Mouse (Mus musculus) MN1 (cell line): ENCODE data around the gene Hdac7.

ENCODE experiments used
- DNase-seq: peaks from one replicate; pipeline ENCODE4 v3.0.0-alpha.2; 2016; ENCODE audit warnings: low spot score

The Hdac7 gene

DNA sequence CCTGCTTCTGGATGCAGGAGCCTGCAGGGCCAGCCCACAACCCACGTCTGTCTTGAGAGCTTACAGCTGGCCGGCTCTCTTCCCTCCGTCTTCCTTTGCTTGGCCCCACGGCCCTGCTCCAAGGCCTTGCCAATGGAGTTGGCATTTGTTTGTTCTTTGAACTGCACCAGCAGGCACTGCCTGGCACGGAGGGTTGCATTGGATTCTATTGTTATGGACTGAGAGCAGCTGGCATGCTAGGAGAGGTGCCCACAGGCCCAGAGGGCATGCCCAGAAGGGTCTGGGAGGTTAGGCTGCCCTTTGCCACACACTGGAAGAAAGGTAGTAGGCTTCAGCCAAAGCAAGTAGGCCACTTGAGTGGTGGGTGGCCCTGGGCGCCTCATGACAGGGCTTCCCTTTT, 55.5 kb downstream of the Hdac7 start:
- no peak for DNase-seq

DNA sequence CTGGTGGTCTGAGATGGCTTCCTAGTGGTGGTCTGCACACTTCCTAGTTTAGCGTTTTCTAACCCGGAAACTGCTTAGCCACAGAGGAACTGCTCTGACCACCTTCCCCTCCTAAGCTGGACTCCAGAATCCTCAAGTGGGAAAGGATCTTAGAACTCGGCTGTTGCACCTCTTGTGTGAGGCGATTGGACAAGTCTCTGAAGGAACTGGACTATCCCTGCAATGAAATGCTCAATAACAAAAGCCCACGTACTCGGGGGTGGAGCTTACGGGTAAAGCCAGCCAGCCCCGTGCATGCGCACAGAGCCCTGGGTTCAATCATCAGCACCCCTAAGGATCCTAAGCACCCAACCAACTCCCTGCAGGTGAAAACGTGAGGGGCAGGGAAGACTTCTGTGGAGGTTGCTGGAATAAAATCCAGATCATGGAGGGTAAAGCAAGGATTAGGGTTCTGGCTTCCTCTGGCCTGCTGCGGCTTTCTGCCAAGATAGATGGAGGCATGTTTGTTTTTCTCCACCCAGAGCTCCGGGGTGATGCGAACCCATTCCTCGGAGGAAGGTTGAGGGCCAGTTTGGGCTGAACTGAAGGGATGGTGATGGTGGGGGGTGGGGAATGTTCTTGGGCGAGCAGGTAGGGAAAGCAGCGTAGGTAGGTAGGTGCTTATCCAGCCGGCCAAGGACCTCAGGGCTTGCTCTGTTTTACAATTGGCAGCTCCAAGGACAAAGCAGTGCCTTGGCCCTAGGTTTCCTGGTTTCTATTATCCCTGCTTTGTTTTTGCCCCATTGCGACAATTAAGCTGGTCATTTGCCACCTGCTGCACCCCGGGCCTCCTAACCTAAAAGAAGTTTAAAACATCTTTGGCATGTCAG, 56.3 kb downstream of the Hdac7 start:
- no peak for DNase-seq

DNA sequence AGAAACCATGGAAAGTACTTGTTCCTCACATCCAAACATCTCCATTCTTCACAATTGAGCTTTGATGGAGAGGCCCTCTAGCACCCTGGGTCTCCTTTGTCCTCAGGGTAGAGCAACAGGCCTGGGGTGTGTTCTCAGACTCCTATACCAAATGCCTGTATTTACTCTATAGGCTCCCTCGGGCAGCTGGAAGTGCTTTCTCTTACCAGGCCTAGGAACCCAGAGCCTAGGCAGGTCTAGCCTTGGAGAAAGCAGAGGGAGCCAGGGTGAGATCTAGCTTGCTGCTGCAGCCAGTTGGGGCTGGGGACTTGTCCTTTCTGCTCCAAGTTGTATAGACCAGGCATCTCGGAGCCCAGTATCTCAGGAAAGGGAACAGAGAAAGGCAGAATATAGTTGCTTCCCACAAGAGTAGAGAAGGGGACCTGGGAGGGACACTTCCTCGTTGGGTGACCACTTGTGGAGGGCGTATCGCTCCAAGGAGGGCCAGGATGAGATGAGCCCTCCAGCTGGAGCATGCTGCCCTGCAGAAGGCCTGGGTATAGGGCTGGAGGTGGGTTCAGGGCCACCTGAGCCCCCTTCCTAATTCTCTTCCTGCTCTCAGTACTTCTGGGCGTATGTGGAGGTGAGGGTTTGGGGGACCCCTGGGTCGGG, 57.0 kb downstream of the Hdac7 start:
- no peak for DNase-seq

DNA sequence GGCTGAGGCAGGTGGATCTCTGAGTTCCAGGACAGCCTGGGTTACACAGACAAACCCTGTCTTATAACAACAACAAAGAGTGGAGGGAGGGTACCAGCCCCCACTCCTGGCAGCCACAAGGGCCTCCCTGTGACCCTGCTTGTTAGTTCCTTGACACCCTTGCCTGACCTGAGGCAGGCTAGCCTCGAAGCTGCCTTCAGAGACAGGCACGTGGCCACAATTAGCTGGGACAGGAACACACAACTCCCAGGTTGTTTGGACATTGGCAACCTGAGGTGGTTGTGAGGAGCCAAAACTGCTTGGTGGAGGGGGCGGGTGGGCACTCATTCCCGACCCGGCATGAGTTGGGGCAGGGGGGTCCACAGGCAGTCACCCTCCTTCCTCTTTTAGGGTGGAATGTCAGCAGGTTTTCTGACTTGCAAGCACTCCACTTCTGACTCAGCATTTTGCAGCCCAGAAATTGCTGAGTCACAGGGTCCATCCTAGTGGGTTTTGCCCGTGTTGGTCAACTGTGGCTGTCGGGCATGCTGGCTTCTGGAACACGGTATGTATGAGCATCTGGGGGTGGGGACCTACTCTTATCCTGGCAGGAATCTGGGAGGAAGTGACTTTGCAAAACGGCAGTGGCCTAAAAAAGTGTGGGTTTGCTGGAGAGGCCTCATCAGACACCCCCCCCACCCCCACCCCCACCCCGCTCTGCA, 57.7 kb downstream of the Hdac7 start:
- peak; percentile 70 for DNase-seq

DNA sequence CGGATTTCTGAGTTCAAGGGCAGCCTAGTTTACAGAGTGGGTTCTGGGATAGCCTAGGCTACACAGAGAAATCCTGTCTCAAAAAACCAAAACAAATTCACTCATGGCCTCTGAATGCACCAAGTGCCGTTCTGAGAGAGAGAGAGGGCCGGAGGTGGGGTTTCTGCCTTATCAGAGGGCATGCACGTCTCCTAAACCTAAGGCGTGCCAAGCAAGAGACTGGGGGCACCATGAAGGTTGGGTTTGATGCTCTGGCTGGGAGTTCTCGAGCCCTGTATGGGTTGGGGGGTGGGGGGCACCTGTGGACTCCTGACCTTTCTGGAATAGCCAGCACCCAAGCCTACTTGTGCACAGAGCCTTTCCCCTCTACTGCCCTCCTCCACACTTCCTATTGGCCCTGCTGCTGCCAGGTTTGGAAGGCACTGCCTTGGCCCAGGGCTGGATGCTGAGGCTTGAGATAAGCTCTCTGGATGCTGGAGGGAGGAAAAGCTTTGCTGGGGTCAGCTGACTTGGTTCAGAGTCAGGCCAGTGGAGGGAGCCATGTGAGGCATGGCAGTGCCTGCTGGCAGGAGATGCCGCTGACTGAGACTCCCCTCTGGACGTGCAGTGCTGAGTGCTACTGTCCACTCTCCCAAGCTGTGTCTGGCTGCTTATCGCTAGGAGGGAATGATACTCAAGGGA, 58.4 kb downstream of the Hdac7 start:
- peak; percentile 74 for DNase-seq

DNA sequence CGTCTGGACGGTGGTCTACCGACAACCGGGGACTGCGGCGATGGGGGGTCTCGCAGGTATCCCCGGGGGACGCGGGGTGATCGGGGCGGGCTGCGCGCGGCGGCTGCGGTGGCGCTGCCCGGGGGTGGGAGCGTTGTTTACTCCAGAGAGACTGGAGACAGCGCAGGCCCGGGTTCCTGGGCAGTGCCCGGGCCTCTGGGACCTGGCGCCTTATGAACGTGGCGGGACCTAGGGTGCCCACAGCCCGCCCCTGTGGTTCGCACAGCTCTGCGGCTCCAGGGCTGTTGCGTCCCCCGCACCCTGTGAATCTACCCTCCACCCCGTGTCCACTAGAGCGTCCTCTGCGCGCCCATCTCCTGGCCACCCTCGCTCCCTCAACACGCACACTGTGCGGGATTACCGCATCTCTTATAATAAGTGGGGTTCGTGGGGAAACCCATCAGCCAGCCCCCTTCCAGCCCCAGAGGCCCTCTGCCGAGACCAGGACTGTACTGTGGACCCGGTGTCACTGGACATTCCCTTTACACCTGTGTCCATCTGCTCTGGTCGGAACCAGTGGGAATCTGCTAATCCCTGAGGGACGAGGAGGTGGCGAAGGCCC, 59.6 kb downstream of the Hdac7 start:
- DNase-seq: peak; percentile 62

DNA sequence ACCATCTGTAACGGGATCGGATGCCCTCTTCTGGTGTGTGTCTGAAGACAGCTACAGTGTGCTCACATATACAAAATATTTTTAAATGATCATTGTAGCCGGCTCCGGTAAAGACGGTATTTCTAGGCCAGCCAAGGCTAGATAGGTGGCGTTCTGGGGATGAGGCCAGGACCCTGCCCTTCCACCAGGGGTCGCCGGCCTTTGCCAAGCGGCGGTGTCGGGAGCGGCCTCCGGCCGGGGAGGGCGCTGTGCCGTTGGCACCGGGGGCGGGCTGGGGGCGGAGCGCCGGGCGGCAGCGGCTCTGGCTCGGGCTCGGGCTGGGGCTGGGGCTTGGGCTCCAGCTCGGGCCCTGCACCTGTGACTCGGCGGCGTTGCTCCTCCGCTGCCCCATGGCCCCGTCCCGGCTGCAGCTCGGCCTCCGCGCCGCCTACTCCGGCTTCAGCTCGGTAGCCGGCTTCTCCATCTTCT, 60.2 kb downstream of the Hdac7 start:
- peak; percentile 96 for DNase-seq

DNA sequence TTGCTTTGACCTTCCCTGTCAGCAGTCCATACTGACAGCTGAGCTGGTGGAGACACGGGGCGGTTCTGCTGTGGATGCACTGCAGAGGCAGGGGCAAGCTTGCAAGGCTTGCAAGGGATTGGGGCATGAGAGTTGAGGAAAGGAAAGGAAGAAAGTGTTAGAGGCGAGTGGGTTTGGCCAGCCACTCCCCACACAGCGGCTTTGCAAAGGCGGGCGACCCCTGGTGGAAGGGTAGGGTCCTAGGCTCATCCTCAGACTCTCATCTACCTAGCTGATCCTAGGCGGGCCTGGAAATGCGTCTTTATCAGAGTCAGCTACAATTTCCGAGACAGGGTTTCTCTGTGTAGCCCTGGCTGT, 61.6 kb downstream of the Hdac7 start:
- peak; percentile 92 for DNase-seq

DNA sequence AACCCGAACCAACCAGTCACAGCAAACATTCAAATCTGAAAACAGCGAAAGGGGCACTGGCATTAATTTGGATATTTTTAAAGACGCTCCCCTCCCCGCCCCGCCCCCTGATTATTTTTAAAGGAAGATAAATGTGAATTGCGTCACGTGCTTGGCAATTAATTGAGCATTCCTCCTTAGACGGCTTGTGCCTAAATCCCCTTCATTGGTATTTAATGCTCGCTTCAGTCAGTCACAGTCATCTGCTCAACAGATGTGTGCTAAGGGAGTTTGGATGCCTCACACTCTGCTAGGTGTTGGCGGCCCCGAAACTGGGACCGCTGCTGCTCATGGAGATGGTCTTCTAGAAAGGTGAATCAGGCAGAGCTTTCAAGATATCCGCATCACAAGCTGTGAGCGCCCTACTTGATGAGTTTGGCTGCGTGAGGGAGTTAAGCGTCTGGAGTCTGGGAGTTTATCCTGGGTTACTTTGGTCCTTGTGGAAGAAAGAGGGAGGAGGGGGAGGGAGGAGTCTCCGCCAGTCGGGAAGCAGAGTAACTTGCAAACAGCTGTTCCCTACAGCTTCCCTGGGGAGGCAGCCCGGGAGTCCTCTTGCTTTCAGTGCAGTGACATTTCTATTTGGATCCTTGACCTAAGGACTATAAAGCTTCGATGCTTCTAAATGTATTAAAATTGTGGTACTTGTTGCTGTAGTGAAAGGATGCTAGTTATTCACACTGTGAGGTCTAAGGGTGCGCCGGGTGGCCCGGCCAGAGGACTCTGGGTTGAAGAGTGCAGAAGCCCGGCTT, 62.1 kb downstream of the Hdac7 start:
- peak; percentile 65 for DNase-seq

DNA sequence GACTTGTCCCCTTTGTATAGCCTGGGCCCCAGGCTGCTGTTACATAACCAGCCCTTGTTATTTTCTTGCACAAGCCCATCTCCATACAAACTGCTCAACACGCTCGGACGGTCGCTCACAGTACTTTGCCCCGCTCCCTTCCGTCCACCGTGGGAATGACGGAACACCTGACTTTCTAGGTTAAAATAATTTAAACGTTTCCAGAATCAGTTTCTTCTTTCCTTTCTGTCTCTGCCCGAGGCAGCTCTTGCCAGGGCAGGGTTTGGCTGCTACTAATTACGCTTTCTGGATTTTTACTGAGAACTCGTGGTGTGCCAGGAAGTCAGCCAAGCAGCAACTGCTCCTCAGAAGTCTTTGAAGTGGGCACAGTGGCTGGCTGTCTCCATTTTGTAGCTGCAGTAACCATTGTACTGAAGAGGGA, 63.7 kb downstream of the Hdac7 start:
- DNase-seq: no peak

DNA sequence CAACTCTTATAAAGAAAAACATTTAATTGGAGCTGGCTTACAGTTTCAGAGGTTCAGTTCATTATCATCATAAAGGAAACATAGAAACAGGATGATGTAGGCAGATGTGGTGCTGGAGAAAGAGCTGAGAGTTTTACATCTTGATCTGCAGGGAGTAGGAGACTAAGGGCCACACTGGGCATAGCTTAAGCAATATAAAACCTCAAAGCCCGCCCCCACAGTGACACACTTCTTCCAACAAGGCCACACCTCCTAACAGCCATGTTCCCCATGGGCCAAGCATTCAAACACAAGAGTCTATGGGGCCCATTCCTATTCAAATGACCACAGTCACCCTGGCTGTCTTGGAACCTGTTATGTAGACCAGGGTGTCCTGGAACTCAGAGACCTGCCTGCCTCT, 64.7 kb downstream of the Hdac7 start:
- no peak for DNase-seq

DNA sequence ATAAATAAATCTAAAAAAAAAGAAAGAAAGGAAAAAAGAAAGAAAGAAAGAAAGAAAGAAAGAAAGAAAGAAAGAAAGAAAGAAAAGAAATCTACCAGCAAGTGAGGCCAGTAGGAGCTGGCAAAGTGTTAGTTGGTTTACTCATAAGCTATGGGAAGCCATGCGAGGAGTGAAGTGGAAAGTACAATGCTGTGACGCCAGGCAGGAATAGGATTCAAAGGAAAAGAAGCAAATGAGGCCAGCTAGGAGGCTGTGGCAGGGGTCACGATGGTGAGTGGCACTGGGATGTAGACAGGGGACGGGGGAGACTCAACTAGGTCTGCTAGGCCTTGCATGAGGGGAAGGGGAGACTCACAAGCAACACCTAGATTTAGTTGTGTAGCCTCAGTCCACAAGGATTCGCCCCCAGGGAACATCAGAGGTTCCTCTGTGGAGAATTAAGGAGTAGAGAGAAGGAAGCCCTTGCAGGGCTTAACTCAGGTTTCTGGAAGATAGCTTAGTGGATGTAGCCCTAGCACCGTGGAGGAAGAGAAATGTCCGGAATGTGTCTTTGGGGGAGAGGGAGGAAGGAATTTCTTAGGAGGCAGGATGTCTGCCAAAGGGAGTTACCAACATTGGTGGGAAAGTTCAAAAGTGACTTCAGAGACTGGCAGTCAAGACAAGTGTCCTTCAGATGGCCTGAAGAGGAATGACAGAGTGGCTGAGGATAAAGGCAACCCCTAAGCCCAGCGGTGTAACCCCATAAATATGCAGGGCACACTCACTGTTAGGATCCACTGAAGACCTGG, 65.8 kb downstream of the Hdac7 start, which contains the start of gene Slc48a1:
TSS of gene Slc48a1 (plus strand) at position 210 of the 788 bp plus-strand sequence.
- no peak for DNase-seq

DNA sequence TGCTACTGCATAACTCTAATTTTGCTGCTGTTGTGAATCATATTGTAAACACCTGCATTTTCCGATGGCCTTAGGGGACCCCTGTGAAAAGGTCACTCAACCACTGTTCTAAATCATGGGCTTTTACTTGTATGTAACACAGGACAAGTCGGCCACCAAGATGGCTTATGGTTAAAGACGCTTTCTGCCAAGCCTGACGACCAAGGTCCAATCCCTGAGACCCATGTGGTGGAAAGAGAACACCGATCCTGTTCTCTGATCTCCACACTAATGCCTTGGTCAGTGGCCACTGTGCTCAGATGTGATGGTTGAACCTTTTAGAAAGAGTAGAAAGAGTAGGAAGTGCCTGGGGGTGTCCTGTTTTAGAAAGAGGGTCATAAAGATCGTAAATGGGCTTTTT, 67.4 kb downstream of the Hdac7 start:
- DNase-seq: no peak

DNA sequence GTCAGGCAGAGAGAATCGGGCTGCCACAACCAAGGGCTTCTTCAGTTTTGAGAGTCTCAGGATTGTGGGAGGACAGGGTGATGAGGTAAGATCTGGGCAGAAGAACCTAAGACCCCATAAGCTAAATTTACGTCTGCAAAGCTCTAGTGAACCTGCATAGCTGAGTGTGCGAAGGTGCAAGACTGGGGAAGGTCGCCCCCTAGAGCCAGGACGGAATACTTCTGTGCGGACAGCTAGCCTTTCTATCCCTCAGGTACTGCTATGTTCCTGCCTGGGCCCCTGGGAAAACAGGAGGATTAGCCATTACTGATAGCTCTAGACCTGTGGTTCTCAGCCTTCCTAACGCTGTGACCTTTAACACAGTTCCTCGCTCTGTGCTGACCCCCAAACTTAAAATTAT, 67.8 kb downstream of the Hdac7 start:
- peak; percentile 73 for DNase-seq

DNA sequence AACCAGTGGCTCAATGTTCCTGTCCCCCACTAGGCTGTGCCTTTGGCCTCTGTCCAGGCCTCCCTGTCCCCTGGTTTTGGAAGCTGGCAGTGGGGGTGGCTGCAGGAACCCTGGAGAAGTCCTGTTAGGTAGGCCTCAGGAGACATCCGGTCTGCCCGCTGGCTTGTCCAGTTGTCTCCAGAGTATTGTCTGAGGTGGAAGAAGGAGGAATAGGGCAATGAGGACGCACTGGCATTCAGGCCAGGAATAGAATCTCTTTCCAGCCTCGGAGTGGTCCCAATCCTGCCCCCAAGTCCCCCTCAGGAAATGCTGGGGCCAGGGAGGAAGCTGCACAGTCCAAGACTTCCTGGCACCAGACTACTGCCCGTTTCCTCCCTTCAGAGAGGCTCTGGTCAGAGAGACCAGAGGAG, 70.3 kb downstream of the Hdac7 start:
- peak; percentile 49 for DNase-seq

DNA sequence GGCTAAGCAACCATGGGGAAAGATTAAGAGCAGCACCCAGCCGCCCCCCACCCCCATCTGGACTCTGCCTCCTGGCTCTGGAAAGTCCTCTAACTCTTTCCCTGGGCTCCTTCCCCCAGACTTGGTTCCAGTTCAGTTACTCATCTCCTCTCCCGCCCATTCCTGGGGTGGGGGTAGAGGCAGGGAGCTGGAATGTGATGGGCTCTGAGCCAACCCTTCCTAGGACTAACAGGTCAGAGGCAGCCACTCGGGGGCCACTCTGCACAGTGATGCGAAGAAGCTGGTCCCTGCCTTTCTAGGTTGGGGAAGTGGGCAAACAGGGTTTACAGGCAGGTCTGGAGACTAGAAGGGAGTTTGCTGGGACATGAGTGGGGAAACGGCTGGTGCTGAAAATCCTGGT, 71.2 kb downstream of the Hdac7 start:
- DNase-seq: peak; percentile 49

DNA sequence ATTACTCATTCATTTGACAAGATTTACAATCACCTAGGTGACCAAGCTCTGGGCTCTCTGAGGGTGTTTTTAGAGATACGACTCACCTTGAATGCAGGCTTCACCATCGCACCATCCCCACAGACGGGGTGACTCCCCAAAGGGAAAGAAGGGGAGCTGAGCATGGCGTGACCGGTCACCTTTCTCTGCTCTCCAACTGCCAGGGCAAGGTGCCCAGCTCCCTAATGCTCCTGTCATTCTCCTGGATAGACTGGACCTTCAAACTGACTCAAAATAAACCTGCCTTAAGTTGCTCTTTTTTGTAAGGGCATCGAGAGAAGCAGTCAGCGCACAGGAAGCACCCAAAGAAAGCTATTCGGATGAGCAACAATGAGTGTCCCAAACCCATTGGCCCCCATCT, 74.0 kb downstream of the Hdac7 start:
- DNase-seq: no peak

DNA sequence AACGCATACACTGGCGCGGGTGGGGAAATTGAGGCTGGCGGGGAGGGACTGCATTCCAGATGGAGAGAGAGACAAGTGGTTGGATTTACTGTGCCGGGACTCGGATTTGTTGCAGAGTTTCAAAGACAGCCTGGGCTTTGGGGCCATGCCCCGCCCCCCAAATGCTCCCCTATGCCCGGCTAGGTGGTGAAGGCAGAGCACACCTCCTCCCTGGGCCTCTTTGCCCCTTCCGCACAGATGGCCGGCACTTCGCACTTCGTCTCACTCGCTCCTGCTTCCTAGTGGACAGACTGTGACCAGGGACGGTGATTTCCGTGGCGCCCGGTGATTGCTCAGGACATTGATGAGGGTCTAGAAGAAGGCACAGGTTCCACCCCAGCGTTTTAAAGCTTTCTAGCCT, 76.1 kb downstream of the Hdac7 start:
- peak; percentile 45 for DNase-seq

DNA sequence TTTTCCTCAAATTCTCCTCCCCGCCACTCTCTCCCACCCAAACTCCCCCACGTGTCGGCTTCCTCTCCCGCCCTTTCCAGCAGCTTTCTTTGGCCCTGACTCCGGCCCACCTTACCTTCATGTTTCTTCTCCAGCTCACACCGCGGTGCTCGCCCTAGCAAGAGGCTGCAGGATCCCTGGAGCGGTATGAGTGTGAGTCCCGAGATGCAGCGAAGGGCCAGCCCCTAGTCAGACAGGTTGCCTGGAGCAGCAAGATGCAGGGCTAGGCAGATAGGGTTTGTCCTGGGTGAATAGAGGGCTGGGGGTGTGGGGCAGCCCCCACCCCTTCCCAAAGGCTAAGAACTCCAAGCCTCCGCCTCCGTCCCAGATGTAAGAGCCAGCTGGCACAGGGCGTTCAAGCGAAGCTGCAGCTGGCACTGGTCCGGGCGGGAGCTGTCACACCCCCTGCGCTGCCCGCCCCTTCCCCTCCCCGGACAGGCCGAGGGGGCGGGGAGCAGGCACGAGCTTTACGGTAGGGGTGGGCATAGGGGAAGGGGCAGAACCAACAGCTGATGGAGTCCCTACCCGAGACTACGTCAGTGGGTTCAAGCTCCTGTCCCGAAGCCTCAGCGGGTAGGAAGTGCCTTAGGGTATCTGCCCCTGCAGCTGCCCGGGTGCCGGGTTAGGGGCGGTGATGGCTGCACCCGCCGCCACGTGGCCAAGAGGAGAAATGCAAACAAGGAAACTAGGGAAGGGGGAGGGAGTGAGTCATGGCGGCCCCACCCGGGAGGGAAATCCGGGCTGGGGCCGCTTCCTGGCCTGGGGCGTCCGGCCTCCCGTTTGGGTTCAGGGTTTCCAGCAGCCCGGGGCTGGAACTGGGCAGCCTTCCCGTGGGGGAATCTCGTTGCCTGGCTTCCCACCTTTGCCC, 76.8 kb downstream of the Hdac7 start, which contains the start of gene Rapgef3:
TSS of gene Rapgef3 (minus strand) at position 693 of the 907 bp plus-strand sequence.
- peak; percentile 90 for DNase-seq
